Mouse (Mus musculus) bone marrow, adult 2 months (tissue): ENCODE data around the gene Trim75.

Source experiments
- CTCF ChIP-seq: fragments of 200-500 bp; IDR thresholded peaks from 2 replicates; pipeline ENCODE4 v1.5.1; 2011; ENCODE audit warnings: low read length, control low read depth; ENCODE audit not compliant: control insufficient read depth, insufficient read depth
- POLR2A ChIP-seq: fragments of 200-500 bp; IDR thresholded peaks from 2 replicates; pipeline ENCODE4 v1.6.1; 2011; ENCODE audit warnings: low read depth, mild to moderate bottlenecking, control low read depth, low read length, borderline replicate concordance; ENCODE audit not compliant: control insufficient read depth

DNA sequence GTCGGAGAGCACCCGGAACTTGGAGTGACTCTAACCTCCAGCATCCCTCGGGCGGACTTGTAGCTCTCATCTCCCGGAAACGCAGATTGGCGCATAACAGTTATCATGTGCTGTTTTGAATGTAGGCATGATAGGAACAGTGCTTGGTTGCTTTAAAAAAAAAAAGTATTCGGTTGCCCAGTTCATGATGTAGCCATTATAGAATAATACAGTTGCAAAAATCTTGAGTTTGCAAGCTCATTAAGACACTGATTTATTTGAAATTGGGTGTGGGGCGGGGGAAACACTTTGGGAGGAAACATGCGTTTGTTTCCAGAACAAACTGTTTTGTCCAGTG lies 40.0 kb downstream of the Trim75 start:
- TF ChIP-seq CTCF, result no peak
- TF ChIP-seq POLR2A, result no peak
